Mouse (Mus musculus) spleen, postnatal 36 days (tissue): ENCODE measurements around the gene Fosl1.
"Not testable (repeated sequence)": the region's sequence is repeated elsewhere in the genome, so short reads cannot be mapped to it uniquely, and the experiment has no call there.

Source experiments
- DNase-seq, 2 experiments: peaks; one replicate each; pipeline ENCODE4 v3.0.0; 2022; ENCODE audit warnings: low spot score in 2 of 2, mixed read lengths in 1 of 2

The Fosl1 gene

GRCm38 (mm10) chr19:5447515-5448353 lies at the start of gene Fosl1:
Gene Fosl1, plus strand, starts transcription at chr19:5447547.
- DNase-seq: peak; percentile 71 to 78

GRCm38 (mm10) chr19:5401073-5401472 lies 46.3 kb upstream of the Fosl1 start:
- not testable (repeated sequence) for DNase-seq

GRCm38 (mm10) chr19:5402293-5402692 lies 45.1 kb upstream of the Fosl1 start, which contains the start of gene Tsga10ip:
Gene Tsga10ip, minus strand, starts transcription at chr19:5402526.
- no peak for DNase-seq

GRCm38 (mm10) chr19:5405924-5406323 lies 41.4 kb upstream of the Fosl1 start:
- no peak for DNase-seq

GRCm38 (mm10) chr19:5406531-5407126 lies 40.7 kb upstream of the Fosl1 start:
- peak; percentile 46 to 58 for DNase-seq

GRCm38 (mm10) chr19:5407133-5407532 lies 40.2 kb upstream of the Fosl1 start:
- peak; percentile 60 to 76 for DNase-seq

- DNase-seq: no peak
These were observed 39.0 kb upstream of the Fosl1 start for GRCm38 (mm10) chr19:5408057-5409001.

- DNase-seq: no peak
These were observed 38.3 kb upstream of the Fosl1 start for GRCm38 (mm10) chr19:5409068-5409467.

GRCm38 (mm10) chr19:5410641-5411040 lies 36.7 kb upstream of the Fosl1 start:
- DNase-seq: no peak

GRCm38 (mm10) chr19:5411961-5412360 lies 35.4 kb upstream of the Fosl1 start:
- DNase-seq: no peak

GRCm38 (mm10) chr19:5413840-5414239 lies 33.5 kb upstream of the Fosl1 start:
- DNase-seq: no peak

GRCm38 (mm10) chr19:5414534-5414957 lies 32.8 kb upstream of the Fosl1 start:
- no peak for DNase-seq

GRCm38 (mm10) chr19:5418750-5419466 lies 28.4 kb upstream of the Fosl1 start:
- no peak for DNase-seq

GRCm38 (mm10) chr19:5419630-5420029 lies 27.7 kb upstream of the Fosl1 start:
- DNase-seq: no peak

GRCm38 (mm10) chr19:5420579-5420978 lies 26.8 kb upstream of the Fosl1 start:
- no peak for DNase-seq

- no peak for DNase-seq
These were observed 25.6 kb upstream of the Fosl1 start for GRCm38 (mm10) chr19:5421784-5422183.

GRCm38 (mm10) chr19:5422267-5422666 lies 25.1 kb upstream of the Fosl1 start:
- no peak for DNase-seq

- DNase-seq: no peak
These were observed 24.4 kb upstream of the Fosl1 start for GRCm38 (mm10) chr19:5422895-5423443.

GRCm38 (mm10) chr19:5423561-5423960 lies 23.8 kb upstream of the Fosl1 start:
- DNase-seq: no peak

- peak; percentile 74 to 75 for DNase-seq
These were observed 23.1 kb upstream of the Fosl1 start for GRCm38 (mm10) chr19:5424092-5424781.
